Mouse (Mus musculus) adrenal gland, adult 8-10 months (tissue): ENCODE results near the gene R3hdml. TPM values are rescaled to one million over a fixed set of nuclear protein-coding genes. Genes with fewer than 3 reads are reported as not detected.

Experiments used
- DNase-seq: peaks from one replicate; pipeline ENCODE4 v3.0.0; 2022
- total RNA-seq, 4 experiments: library from RNA; stranded (reverse); gene quantifications; 2 replicates each; pipeline ENCODE4 v1.2.4; 2022

The R3hdml gene
- total RNA-seq, 4 experiments from 2014 or later: not detected

DNA sequence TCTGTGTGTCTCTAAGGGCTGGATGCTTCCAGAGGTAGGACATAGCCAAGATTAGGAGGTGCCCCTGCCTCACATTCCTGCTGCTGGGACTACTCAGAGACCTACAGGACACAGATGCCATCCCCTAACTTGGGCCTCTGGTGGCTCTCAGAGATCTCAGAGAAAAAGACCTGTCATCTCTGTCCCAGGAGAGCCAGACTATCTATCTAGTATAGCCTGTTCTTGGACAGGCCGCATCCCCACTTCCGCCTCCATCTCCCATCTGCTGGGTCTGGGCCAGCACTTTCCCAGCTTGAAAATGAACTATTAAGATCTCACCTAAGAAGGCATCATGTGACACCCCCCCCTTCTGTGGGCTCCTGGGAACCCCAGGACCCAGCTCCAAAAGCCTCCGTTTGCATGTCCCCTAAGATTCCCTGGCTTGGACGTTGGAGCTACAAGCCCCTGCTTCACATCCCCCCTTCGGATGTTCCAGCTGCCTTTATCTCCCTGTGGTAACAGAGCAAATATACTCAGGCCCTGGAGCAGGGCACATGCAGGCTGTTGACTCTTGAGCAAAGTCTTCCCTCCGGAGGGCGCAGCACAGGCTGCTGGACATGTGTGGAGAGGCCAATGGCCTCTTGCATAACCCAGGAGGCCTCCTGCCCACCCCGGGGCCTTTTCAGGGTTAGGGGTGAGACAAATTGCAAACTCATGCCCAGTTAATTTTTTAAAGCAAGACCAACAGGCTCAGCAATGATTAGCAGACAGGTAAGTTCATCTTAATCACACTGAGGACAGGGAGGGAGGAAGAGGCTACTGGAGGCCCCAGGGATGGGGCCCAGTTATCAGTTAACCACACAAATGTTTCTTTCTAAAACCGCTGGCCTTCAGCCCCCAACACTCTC, 48.4 kb downstream of the R3hdml start:
- no peak for DNase-seq

DNA sequence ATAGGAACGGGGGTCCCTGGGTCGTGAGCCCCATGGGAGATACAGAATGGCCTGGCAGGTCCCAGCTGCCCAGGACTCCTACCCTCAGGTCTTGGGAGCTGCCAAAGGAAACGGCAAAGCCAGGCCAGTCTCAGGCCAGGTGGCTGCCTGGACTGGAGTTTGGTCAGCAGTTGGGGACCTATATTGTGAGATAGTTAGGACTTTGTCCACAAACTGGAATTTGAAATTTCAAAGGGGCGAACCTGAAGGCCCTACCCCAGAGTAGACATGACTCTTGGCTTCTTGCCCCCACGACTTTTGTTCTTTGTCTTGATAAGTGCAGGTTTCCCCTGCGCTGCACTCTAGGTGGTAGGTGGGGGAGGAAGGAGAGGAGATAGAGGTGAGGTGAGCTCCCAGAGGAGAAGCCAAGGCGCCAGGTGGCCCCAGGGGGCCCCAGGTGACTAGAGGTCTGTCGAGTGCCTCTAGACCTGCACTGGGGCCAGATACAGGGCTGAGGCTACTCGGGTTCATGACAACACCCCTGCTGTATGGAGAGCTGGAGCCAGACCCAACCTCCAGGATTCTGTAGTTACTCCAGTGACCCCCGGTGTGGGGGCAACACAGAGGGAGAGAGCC, 49.6 kb downstream of the R3hdml start:
- no peak for DNase-seq

DNA sequence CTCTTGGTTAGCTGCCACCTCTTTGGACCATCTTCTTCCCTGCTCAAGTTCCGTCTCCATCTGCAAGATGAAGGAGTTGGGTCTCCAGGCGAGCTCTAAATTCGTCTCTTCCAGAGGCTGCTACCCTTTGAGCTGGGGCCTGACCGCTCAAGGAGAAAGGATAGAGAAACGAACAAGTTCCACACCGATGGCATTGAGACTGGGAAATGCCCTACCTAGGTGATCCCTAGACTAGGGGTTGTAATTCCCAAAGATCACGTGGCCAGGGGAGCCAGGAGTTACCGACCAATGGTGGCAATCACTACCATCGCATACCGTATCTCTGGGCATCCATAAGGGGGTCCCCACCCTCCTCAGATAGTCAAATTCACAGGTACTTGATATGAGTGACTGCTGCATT, 50.6 kb downstream of the R3hdml start:
- DNase-seq: no peak

DNA sequence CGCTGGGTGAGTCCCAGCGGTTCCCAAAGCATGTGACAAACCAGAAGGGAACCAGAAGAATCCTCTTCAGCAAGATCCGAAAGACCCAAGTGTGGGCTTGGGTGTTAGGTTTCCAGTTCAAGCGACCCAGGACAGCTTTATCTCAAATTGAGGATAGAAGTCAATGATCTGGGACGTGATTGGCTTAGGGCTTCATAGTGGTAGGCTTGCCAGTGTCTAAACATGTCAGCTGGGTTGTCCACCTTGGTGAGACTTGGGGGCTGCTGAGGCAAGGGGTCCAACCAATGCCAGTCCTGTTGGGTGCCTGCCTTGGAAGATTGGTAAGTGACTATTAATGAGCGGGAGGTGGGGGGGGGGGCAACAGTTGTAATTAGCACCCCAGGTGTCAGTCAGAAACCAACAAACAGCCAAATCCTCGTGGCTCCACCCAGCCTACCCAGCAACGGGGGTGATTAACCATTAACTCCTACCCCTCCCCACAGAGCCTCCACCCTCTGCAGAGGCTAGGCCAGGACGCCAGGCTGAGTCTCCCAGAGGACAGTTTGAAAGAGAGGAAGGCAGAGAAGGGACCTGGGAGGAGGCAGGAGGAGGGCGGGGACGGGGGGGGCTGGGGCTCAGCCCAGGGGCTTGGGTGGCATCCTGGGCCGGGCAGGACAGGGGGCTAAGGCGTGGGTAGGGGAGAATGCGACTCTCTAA, 54.7 kb downstream of the R3hdml start:
- no peak for DNase-seq

DNA sequence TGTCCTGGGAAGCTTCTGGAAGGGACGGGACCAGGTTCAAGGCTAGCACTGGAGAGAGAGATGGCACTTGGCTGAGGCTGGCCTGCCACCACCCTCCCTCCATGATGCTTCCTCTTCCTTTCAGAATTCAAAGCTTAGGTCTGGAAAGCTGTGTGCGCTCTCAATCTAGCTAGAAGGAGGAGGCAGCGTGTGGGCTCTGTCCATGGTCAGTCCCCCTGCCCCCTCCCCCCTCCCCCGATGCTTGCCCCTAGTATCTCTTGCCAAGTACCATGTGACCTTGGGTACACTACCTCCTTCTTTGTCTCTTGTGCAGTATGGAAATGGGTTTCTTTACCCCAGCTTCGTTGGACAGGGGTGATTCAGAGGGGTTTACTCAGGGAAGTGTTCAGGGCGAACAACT, 56.7 kb downstream of the R3hdml start:
- DNase-seq: no peak

DNA sequence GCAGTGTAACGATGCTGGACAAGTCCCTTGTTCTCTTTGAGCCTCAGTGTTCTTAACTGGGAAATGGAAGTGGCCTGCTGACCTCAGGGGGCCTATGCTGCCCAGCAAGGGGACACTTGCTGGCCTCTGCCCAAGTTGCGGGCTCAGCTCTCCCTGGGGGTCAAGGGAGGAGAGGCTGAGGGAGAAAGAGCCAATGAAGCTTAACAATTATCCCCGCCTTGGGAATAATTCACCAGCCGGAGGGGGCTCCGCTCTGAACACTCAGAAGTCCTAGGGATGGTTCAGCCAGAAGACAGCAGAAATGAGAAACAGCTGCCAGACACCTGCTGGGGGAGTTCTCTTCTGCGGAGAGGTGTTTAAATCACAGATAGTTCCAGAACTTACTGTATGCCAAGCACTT, 57.7 kb downstream of the R3hdml start:
- DNase-seq: no peak

Other genes with a start within 250 kb of the R3hdml start
- 1 to 10 TPM; 3.7 to 7.1 (median 5.7) TPM for gene Jph2, start 94.3 kb upstream of the R3hdml start, total RNA-seq
- gene Oser1, start 67.6 kb upstream of the R3hdml start, total RNA-seq: 10 to 100 TPM; 33.2 to 39.2 (median 38.5) TPM
- 1 to 10 TPM; 4.7 to 5.8 (median 4.8) TPM for gene Gdap1l1, start 53.8 kb upstream of the R3hdml start, total RNA-seq
- 100 to 1,000 TPM in 1 of 4 experiments, 10 to 100 TPM in 3; 81.0 to 128 (median 92.8) TPM for gene Fitm2, start 19.7 kb upstream of the R3hdml start, total RNA-seq
- gene Hnf4a, start 14.5 kb downstream of the R3hdml start, total RNA-seq: under 1 TPM in 2 of 4 experiments, not detected in 2; 0.06 to 0.16 TPM
- gene Ttpal, start 110.0 kb downstream of the R3hdml start, total RNA-seq: 10 to 100 TPM; 26.8 to 38.6 (median 31.5) TPM
- 100 to 1,000 TPM; 566 to 814 (median 738) TPM for gene Serinc3, start 152.8 kb downstream of the R3hdml start, total RNA-seq
- 10 to 100 TPM; 37.6 to 60.4 (median 57.4) TPM for gene Pkig, start 166.1 kb downstream of the R3hdml start, total RNA-seq